Mouse (Mus musculus): Measurements from ENCODE around the gene Vmn1r50. TPM values are rescaled to one million over a fixed set of nuclear protein-coding genes. Genes with fewer than 3 reads are reported as not detected.

Gene Vmn1r50
- total RNA-seq (2023) = not detected

GRCm38 (mm10) chr6:90101130-90101529 is at the start of gene Vmn1r50:
TSS of gene Vmn1r50 (plus strand) at chr6:90101430.

GRCm38 (mm10) chr6:90078406-90078805 is 22.8 kb upstream of the Vmn1r50 start, which contains the start of gene Vmn1r49:
TSS of gene Vmn1r49 (minus strand) at chr6:90078506.

GRCm38 (mm10) chr6:90122296-90122695 is 21.1 kb downstream of the Vmn1r50 start, which contains the start of gene Vmn1r51:
TSS of gene Vmn1r51 (plus strand) at chr6:90122596.

Other genes starting within 250 kb of the Vmn1r50 start
- not detected for gene Vmn1r42, start 225.0 kb upstream of the Vmn1r50 start, total RNA-seq (2023)
- gene Vmn1r43, start 225.0 kb upstream of the Vmn1r50 start, total RNA-seq (2023) = not detected
- not detected for gene Vmn1r44, start 217.8 kb upstream of the Vmn1r50 start, total RNA-seq (2023)
- gene Vmn1r45, start 160.8 kb upstream of the Vmn1r50 start, total RNA-seq (2023) = not detected
- gene Vmn1r46, start 132.1 kb upstream of the Vmn1r50 start, total RNA-seq (2023) = not detected
- not detected for gene Vmn1r47, start 85.3 kb upstream of the Vmn1r50 start, total RNA-seq (2023)
- gene Vmn1r48, start 64.6 kb upstream of the Vmn1r50 start, total RNA-seq (2023) = not detected
- not detected for gene Vmn1r49, start 22.9 kb upstream of the Vmn1r50 start, total RNA-seq (2023)
- not detected for gene Vmn1r51, start 21.2 kb downstream of the Vmn1r50 start, total RNA-seq (2023)
- not detected for gene Vmn1r52, start 73.4 kb downstream of the Vmn1r50 start, total RNA-seq (2023)
- gene V1ra8, start 101.4 kb downstream of the Vmn1r50 start, total RNA-seq (2023) = not detected
- not detected for gene Vmn1r53, start 123.0 kb downstream of the Vmn1r50 start, total RNA-seq (2023)
- not detected for gene Vmn1r54, start 144.9 kb downstream of the Vmn1r50 start, total RNA-seq (2023)
- gene BC048671, start 199.8 kb downstream of the Vmn1r50 start, total RNA-seq (2023) = not detected
- 0.35 TPM for gene Chst13, start 223.8 kb downstream of the Vmn1r50 start, total RNA-seq (2023)
- gene Uroc1, start 231.9 kb downstream of the Vmn1r50 start, total RNA-seq (2023) = not detected

Measured in CD4-positive naive resting alpha-beta T cell, adult 57 days (primary cell).